Mouse (Mus musculus) limb, embryonic 14.5 days (tissue): ENCODE measurements around the gene Atg9b. TPM values are rescaled to one million over a fixed set of nuclear protein-coding genes. Genes with fewer than 3 reads are reported as not detected.

Experiments
- ATAC-seq: fragments of 200-750 bp; cut with Nextera tagmentation; 2 replicates; pipeline ENCODE4 v1.8.0; 2017; ENCODE audit warnings: low read depth, moderate number of reproducible peaks, moderate TSS enrichment; ENCODE audit not compliant: low FRiP score
- DNase-seq: peaks from one replicate; pipeline ENCODE4 v3.0.0-alpha.2; 2015; ENCODE audit warnings: low spot score
- H3K27ac ChIP-seq: fragments of 300-500 bp; sonication (generic); replicated peaks from 2 replicates; pipeline ENCODE4 v1.5.1; 2014; ENCODE audit warnings: low read depth, mild to moderate bottlenecking, low read length, moderate library complexity, mixed read lengths
- H3K27me3 ChIP-seq: fragments of 300-500 bp; sonication (generic); 2 replicates; pipeline ENCODE4 v1.6.1; 2014; ENCODE audit warnings: low read length, mixed read lengths; ENCODE audit not compliant: control insufficient read depth, insufficient read depth
- H3K36me3 ChIP-seq: fragments of 300-500 bp; sonication (generic); 2 replicates; pipeline ENCODE4 v1.6.1; 2014; ENCODE audit warnings: mild to moderate bottlenecking, low read length, moderate library complexity, mixed read lengths; ENCODE audit not compliant: control insufficient read depth, insufficient read depth
- H3K4me1 ChIP-seq: fragments of 300-500 bp; sonication (generic); 2 replicates; pipeline ENCODE4 v1.6.1; 2014; ENCODE audit warnings: antibody characterized with exemption, low read length, mixed read lengths; ENCODE audit not compliant: control insufficient read depth, insufficient read depth
- H3K4me2 ChIP-seq: fragments of 300-500 bp; sonication (generic); replicated peaks from 2 replicates; pipeline ENCODE4 v1.6.1; 2014; ENCODE audit warnings: low read depth, mild to moderate bottlenecking, low read length, moderate library complexity; ENCODE audit not compliant: severe bottlenecking
- H3K4me3 ChIP-seq: fragments of 300-500 bp; sonication (generic); replicated peaks from 2 replicates; pipeline ENCODE4 v1.5.1; 2014; ENCODE audit warnings: low read length
- H3K9ac ChIP-seq: fragments of 300-500 bp; sonication (generic); 2 replicates; pipeline ENCODE4 v1.6.1; 2014; ENCODE audit warnings: mild to moderate bottlenecking, low read depth, low read length, moderate library complexity; ENCODE audit not compliant: severe bottlenecking
- H3K9me3 ChIP-seq: fragments of 300-500 bp; sonication (generic); 2 replicates; pipeline ENCODE4 v1.6.1; 2016; ENCODE audit warnings: low read length; ENCODE audit not compliant: control insufficient read depth
- POLR2A ChIP-seq: fragments of 200-500 bp; IDR thresholded peaks from 2 replicates; pipeline ENCODE4 v1.8.0; 2012; ENCODE audit warnings: inconsistent platforms, mild to moderate bottlenecking, moderate library complexity, borderline replicate concordance; ENCODE audit not compliant: insufficient read depth, insufficient read length; ENCODE audit errors: extremely low read depth
- WGBS: fragments of 180-500 bp; shearing (Covaris S2); extraction: QIAGEN DNeasy Blood & Tissue Kit; methylation state at CpG from one replicate; pipeline ENCODE4 v1.1.7; 2014; 5-methylcytosine and 5-hydroxymethylcytosine counted together
- polyA plus RNA-seq, 2 experiments: library from polyadenylated mRNA; depleted of rRNA in 1 of 2; stranded (reverse) in 1 of 2; unstranded in 1 of 2; fragments of >200 nt; fragmentation: Nextera tagmentation in 1 of 2; extraction: Ambion mirVana in 1 of 2; gene quantifications; 2 replicates each; pipeline versions ENCODE4 v1.2.1 to v1.2.3; 2012 to 2014

Gene Atg9b
- polyA plus RNA-seq, 2 experiments: 1.3 to 1.7 TPM

- Histone ChIP-seq H3K9me3 (no peaks in the 10 kb centered on the region), H3K4me2 (no peak overlapping the region), H3K9ac (no peak overlapping the region), H3K27me3 (no peaks in the 10 kb centered on the region), H3K27ac (no peak overlapping the region), H3K36me3 (peaks cover 51% of the 10 kb centered on the region), H3K4me1 (no peaks in the 10 kb centered on the region), H3K4me3 (no peak overlapping the region)
- ATAC-seq: no peak
- 61% methylated on average over 3 of the region's 3 CpGs for WGBS
- no peak for TF ChIP-seq POLR2A
- DNase-seq: no peak
Measured at GRCm38 (mm10) chr5:24405389-24405876, 13.5 kb upstream of the Atg9b start.

- TF ChIP-seq POLR2A: no peak
- Histone ChIP-seq H3K4me1 (no peaks in the 10 kb centered on the region), H3K4me3 (no peak overlapping the region), H3K36me3 (peaks cover 58% of the 10 kb centered on the region), H3K27ac (no peak overlapping the region), H3K4me2 (no peak overlapping the region), H3K27me3 (no peaks in the 10 kb centered on the region), H3K9me3 (no peaks in the 10 kb centered on the region), H3K9ac (no peak overlapping the region)
- ATAC-seq (no peak), DNase-seq (no peak)
- WGBS: 79% methylated on average over 6 of the region's 6 CpGs
Measured at GRCm38 (mm10) chr5:24404594-24405360, 12.8 kb upstream of the Atg9b start.

- peaks cover 48% of the 10 kb centered on the region for H3K36me3 ChIP-seq
- ATAC-seq (no peak), DNase-seq (no peak)
- H3K9ac ChIP-seq: no peak overlapping the region
- H3K4me2 ChIP-seq: no peak overlapping the region
- no peak overlapping the region for H3K27ac ChIP-seq
- 83% methylated on average over 9 of the region's 9 CpGs for WGBS
- H3K9me3 ChIP-seq: no peaks in the 10 kb centered on the region
- H3K27me3 ChIP-seq: no peaks in the 10 kb centered on the region
- H3K4me3 ChIP-seq: no peak overlapping the region
- no peak for TF ChIP-seq POLR2A
- H3K4me1 ChIP-seq: no peaks in the 10 kb centered on the region
Measured at GRCm38 (mm10) chr5:24401969-24402368, 10.0 kb upstream of the Atg9b start.

- no peaks in the 10 kb centered on the region for H3K27me3 ChIP-seq
- no peak for TF ChIP-seq POLR2A
- H3K4me3 ChIP-seq: no peak overlapping the region
- no peaks in the 10 kb centered on the region for H3K4me1 ChIP-seq
- H3K27ac ChIP-seq: no peak overlapping the region
- H3K4me2 ChIP-seq: no peak overlapping the region
- H3K36me3 ChIP-seq: peaks cover 42% of the 10 kb centered on the region
- no peak overlapping the region for H3K9ac ChIP-seq
- 100% methylated on average over 5 of the region's 5 CpGs for WGBS
- ATAC-seq (no peak), DNase-seq (no peak)
- H3K9me3 ChIP-seq: no peaks in the 10 kb centered on the region
Measured at GRCm38 (mm10) chr5:24400911-24401605, 9.1 kb upstream of the Atg9b start.

- TF ChIP-seq POLR2A: no peak
- Histone ChIP-seq H3K9me3 (no peaks in the 10 kb centered on the region), H3K27me3 (no peaks in the 10 kb centered on the region), H3K9ac (no peak overlapping the region), H3K36me3 (peaks cover 37% of the 10 kb centered on the region), H3K4me2 (no peak overlapping the region), H3K27ac (no peak overlapping the region), H3K4me1 (no peaks in the 10 kb centered on the region), H3K4me3 (no peak overlapping the region)
- no peak for ATAC-seq
- WGBS: 85% methylated on average over 11 of the region's 11 CpGs
- no peak for DNase-seq
Measured at GRCm38 (mm10) chr5:24400362-24400761, 8.4 kb upstream of the Atg9b start.
